Mouse (Mus musculus) right cerebral cortex, postnatal 4 days (tissue): ENCODE data around the gene Srd5a1.
"Not testable (repeated sequence)": the region's sequence is repeated elsewhere in the genome, so short reads cannot be mapped to it uniquely, and the experiment has no call there.

ENCODE experiments used
- DNase-seq: peaks from one replicate; pipeline ENCODE4 v3.0.0-alpha.2; 2022

The Srd5a1 gene

DNA sequence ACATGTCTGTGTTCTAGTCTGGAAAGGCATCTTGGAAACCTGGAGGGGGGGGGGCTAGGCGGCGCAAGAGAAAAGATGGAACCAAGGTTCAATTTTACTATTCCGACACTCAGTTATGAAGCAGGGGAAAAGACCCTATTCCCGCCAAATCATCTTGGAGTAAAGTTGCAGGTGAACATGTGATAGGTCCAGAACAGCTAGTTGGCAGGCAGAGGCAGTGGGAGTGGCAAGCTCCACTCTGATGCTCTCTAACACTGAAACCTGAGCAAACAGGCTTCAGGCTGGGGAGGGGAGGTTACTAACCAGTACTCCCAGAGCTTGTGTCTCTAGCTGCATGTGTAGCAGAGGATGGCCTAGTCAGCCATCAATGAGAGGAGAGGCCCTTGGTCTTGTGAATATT is 45.8 kb downstream of the Srd5a1 start:
- not testable (repeated sequence) for DNase-seq

DNA sequence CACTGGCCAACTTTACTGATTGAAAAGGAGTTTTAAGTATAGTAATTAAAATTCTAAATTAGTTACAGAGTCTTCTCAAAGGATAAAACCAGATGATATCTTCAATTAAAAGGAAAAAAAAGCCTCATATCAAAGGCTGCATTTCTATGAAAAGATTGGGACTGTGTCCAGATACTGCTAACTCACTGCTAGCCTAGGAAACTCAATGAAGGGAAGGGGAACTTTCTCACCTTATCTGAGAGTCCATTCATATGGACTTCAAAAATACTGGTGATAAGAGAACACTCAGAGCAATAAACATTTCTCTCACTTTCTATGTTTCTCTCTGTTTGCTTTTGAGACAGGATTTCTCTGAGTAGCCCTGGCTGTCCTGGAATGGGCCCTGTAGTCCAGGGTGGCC is 46.7 kb downstream of the Srd5a1 start:
- DNase-seq = no peak

DNA sequence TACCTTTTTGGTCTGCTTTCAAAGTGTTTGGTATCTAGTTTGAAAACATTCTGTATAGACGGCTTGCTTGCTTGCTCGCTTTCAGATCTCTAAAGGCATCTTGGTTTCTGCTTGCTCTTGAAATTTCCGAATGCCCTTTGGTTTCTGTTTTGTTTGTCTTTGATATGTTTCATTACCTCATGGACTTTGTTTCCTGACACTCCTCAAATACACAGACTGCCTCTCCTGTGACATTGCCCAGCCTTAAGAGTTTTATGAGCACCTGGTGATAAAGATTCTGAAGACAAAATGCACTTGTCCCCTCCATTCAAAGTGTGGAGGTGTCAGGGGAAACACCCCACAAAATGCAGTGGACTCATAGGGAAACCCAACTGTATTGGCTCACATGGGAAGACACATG is 47.3 kb downstream of the Srd5a1 start:
- no peak for DNase-seq

DNA sequence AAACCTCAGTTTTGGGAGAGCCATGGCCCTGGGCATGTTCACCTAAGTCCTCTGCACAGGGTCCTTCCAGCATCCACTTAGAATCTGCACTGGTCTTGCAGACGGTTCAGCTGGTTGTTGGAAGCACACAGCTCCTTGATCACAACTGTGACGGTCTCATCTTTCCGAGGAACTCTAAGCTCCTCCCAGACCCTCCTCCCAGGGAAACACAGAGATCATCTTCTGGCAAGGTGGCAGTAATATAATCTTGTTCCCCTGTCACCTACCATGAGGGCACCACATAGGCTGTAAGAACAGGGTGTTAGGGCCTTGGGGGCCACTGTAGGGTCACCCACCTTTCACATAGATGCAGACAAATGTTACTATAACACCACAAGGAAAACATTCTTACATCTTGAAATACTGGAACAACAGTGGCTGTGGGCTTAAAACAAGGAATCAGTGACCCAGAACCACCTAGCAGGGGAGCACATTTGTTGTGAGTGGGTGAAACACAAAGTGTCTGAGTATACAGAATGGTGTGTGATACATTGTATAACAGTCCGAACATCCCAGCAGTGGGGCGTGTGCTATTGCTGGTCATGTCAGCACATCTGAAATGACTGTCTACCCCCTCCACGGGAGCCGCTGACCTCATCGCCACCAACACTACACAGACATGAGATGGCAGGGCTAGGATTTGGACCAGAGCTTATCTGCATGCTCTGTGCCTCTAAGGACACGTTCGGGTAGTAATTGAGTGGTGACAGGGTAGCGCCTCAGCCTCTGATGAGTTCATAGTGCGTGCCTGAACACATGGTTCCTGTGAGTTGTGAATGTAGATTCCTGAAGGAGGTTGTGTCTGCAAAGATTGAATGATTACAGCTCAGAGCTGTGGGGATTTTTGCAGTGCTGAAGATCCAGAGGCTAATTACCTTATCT is 48.3 kb downstream of the Srd5a1 start:
- DNase-seq = no peak

DNA sequence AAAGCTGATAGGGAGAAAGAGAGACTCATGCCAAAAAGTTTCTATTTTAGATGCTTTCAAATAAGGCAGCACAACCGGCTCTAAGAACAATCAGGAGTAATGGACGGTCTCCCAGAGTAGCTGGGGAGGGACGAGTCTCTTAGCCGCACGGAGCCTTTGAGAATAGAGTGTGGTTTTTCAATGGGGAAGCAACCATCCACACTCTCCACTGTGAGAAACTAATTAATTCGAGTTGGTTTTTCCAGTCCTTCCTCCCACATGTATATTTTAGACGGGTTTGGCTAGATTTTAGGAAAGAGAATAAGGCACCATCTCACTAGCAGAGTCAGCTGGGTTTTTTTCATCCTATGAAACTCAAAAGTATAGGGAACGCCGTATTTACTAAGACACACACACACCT is 49.2 kb downstream of the Srd5a1 start:
- no peak for DNase-seq

DNA sequence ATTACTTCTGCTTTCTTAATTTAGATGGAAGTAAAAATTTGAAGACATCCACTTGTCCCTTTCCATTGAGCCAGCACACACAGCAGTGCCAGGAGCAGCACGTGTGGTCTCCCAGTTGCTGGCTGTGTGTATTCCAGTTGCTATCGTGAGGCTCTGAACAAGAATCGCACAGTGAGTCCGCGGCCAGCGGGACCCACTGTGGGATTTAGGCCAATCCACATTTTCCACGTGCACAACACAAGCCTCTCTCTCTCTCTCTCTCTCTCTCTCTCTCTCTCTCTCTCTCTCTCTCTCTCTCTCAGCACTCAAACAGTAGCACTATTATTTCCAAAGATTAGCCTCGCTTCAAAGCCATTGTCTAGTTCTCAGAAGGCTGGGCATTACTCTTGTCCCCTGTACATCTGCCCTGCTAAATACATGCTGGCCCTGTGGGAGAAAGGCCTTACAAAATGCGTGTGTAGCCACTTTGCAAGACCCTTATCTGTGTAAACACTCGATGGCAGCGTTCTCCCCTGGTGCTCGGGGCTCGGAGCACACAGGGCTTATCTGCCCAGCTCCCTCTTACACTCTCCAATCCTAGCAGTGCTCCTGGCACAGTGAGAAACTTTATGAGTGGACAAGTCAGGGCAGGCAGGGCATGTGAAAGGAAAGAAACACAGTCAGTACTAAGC is 51.8 kb downstream of the Srd5a1 start:
- DNase-seq = no peak

DNA sequence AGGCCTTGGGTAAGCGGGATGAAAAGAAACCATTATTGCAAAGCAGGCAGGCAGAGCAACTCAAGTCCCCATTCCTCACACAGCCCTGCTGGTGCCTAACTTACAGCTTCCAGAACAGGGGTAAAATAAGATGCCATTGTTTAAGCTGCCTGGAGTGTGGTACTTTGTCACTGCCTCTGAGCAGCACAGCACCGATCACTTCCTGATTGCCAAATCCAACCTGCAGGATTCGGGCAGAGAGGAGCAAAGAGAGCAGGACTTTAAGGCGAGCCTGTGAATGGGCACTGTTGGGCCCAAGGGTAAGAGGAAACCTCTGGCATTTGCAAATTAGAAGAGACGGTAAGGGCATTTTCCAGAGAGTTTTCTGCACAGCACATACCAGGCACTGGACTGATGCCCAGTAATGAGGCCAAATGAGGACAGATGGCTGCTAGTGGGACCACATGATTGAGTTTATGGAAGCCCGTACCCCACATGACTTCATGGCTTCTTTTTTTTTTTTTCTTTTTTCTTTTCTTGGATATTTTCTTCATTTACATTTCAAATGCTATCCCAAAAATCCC is 53.1 kb downstream of the Srd5a1 start:
- no peak for DNase-seq

DNA sequence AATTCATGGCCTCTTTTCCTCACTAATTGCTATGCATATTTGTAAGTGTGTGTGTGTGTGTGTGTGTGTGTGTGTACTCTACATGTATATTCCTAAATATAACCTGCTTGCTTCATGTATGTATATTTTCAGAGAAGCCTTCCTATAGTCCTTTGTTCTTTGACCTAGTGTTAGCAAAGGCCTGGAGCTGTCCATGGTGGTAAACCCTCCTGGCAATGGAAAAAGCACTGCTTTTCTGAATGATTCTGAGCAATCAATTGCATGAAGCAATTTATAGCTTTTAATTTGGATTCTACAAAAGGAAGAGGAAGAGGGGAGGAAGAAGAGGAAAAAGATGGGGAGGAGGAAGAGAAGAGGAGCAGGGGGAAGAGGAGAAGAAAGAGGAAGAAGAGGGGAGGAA is 54.5 kb downstream of the Srd5a1 start:
- DNase-seq = no peak

DNA sequence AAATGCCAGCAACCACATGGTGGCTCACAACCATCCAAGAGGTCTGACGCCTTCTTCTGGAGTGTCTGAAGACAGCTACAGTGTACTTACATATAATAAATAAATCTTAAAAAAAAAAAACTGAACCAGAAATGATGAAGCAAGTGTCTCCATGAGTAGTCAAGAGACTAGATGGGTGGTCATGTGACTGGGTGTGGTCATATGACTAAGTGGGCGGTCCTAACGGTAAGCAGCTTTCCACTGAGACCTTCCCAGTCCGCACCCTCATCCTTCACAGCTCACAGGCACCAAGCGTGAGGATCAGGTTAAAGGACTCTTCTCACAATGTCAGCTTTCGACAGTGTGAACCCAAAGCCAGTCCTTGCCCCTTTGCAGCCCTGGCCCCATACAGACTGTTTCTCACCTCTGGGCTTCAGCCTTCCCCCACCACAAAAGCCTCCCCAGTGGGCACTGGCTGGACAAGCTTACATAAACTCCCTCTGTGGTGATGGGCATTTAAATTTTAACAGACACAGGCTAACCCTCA is 55.2 kb downstream of the Srd5a1 start:
- DNase-seq = no peak

DNA sequence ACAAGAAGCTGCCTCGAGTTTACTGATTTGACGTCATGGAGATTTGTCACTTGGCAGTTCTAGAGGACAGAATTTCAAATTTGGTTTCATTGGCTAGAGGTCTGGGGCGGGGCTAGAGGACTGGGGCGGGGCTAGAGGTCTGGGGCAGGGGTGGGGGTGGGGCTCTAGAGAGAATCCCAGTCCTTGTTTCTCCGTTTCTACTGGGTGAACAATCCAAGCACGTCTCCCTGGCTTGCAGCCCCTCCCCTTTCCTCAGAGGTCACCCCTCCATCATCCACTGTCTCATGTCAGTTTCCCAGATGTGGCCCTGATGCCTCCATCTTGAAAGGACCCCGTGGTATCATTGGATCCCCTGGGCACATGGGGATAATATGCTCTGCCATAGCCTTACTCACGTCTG is 56.2 kb downstream of the Srd5a1 start:
- DNase-seq = no peak

DNA sequence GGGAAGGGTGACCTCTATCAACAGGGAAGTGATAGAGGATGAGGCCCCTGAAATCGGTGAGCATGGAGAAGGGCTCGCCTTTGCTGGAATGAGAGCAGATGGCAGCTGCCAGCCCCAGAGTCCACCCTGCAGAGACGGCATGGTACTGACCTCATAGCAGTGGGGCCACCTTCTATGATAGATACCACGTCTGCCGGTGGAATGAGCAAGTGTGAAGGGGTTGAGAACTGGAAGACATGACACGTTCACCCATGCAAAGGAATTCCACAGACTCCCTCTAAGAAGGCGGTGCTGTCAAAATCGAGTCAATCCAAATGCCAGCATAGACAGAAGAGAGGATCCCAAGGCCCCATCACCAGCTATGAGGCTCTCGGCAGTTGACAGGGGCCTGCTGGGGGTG is 57.0 kb downstream of the Srd5a1 start:
- DNase-seq = no peak

DNA sequence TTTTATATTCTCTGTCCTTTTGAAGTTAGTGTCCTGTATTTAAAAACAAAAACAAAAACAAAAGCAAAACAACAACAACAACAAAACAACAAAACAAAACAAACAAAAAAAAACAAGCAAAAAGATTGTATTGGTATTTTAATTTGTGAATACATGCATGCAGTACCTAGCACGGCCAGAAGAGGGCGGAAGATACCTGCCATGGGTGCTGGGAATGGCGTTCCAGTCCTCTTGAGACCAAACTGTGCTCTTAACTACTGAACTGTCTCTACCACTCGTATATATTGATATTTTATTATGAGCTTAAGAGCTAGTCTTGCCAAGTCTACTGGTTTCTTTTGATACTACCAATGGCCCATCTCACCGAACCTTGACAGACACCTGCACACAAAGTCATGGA is 58.2 kb downstream of the Srd5a1 start:
- DNase-seq = peak; percentile 59

DNA sequence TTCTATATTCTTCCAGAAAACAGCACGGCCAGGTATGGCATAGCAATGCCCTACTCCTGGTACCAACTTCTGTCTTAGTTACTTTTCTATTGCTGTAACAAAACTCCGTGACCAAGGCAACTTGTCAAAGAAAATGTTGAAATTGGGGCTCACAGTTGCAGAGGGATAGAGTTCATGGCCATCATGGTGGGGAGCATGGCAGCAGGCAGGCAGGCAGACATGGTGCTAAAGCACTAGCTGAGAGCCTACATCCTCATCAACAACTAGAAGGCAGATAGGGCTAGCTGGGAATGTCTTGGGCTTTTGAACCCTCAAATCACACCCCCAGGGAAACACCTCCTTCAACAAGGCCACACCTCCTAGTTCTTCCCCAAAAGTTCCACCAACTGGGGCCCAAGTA is 60.4 kb downstream of the Srd5a1 start:
- DNase-seq = no peak

DNA sequence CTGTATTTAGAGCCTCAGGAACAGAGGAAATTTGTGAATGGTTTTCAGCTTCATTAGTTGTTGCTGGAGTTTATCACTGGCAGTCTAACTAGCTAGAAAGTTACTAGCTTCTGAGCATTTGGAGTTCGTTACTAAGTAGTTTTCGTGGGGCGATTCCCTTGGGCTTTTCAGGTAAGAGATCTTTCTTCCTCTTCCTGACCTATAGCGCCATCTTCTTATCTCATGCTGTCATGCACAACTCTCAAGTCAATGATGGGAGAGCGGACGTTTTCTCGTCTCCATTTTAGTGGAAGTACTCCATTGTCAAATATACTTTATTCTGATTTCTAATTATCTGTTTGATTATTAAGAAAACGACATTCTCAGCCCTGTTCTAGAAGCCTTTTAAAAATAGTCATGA is 61.3 kb downstream of the Srd5a1 start:
- DNase-seq = no peak

DNA sequence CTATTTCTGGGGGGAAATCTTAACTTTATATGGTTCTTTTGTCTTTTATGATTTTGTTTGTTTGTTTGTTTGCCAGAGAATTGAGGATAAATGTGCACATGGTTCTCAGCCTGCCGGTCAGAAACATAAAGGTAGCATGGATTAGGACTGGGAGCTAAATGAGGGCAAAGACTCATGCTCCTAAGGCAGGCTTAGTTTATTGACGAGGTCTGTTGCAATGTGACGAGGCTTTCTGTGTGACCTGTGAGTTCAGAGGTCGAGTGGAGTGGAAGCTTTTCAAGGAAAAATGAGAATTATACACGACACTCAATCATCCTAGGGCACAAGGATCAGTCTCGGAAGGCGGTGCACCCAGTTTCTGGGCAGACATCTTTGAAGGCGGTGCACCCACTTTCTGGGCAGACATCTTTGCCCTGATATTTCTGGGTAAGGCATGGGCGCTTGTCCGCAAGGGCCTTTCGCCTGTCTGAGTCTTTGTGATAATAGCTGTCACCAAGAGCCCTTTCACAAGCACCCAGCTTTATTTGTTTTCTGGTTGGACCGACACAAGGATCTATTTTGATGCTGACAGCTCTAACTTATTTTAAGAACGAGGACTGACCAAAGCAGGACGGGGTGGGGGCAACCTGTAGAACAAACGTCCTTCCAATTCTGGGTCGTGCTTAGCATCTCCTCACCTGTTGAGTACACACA is 63.6 kb downstream of the Srd5a1 start:
- DNase-seq = no peak

DNA sequence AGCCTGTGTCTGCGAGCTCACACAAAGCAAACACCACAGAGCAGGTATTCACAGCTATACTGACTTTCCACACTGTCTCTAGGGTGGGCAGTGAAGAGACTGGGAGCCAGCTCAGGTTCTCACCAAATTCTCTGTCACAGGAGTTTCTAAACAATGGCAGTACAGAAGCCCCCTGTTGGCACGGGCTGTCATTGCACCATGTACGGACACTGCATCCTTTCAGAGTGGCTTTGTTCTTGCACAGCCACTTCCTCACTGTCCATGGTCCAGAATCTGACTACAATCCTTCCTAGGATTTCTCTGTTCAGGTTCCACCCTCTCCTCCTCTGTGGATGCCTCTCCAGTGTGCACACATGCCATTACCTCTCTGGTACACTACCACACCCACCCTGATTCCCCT is 66.2 kb downstream of the Srd5a1 start:
- no peak for DNase-seq

DNA sequence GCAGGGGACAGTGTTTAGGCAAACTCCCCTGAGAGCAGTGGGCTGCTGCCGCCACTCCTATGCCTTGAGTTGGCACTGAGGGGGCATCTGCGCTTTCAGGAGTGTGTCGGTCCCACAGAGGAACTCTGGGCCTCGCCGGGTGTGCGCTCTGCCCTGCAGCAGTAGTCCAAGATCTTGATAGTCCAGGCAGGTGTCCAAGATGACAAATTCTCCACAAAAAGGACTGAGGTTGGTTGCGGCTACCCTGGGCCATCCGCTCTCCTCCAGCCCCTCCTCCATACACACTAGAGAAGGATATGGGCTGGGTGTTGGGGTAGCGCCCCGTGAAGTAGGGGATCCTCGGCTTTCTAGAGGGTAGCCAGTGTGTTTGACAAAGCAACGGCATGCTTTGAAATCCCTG is 67.6 kb downstream of the Srd5a1 start:
- no peak for DNase-seq

DNA sequence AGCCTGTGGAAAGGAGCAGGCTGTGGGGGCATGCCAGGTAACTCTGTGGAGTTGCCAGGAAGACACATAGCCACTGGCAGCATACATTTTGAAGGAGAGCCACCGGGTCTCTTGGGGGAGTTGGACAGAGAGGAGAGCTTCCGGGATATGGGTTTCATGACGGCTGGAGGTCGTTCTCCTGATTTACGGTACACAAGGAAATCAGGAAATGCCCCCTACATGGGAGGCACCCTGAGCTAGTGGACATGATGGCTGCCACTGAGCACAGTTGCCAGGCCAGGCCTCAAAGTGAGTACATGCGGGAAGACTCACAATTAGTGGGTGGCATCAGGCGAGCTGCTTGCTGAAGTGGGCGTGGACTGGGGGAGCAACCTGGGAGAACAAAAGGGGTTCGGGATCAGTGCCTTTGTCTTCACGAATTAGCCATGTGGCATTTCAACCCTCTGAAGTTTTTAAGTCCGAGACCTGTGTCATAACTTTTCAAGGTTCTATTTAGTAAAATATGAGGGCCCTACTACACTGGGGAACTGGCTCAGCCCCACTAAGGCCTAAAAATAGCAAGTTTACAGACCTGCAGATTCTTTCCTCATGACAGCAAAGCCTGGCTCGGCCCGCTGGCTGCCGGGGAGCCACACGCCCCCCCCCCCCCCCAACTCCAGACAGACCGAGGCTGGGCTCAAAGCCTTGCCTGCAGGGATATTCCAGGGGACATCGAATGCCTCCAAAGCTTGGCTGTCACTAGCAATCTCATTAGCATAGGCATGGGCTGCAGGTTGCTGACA is 68.5 kb downstream of the Srd5a1 start:
- no peak for DNase-seq

DNA sequence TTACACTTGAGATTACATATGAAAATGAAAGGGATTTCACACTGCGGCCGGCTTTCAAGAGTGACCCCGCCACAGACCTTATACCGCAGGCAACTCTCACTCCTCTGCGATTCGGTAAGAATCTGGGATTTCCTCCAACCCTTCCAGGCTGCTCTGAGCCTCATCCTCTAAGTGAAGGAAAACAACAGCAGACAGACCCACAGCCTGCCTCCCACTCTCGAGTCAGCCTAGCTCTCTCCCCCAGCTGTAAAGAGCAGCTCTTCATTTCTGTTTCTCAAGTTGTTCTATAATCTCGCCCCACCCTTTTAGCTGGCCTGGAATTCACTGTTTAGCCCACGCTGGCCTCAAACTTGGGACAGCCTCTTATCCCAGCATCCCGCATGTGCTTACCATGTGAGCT is 69.5 kb downstream of the Srd5a1 start:
- DNase-seq = no peak

DNA sequence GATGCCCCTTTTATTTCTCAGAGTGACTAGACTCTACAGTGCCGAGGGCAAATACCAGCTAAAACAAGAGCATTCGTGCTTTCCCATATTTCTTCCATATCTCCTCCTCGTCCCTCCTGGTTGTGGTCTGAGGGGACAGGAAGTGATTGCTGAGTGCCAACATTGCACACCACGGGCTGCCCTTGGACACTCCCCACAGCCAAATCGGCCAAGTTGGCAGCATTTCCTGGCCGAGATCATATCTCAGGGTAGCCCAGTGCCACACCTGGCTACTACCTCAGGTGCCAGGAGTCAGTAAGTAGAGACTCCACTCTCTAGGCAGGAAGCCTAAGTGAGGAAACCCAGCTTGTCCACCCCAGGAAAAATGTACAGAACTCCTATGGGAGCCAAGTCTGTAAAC is 70.0 kb downstream of the Srd5a1 start:
- no peak for DNase-seq

DNA sequence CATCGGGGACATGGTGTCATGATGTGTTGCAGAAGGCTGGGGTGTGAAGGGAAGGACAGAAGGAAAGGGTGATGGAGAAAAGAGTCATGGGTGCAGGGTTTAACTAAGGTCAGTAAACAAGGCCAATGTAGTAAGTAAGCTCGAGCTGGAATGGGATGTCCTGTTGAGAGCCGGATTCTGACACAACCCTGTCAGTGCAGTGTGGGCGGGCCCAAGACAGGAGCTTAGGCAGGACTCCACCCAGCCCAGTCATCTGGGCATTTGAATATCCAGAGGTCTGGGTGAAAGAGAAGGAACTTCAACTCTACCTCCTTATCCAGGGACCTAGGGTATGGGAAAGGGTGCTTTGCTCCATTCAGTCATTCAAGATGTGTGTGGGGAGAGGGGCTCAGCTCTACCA is 72.9 kb downstream of the Srd5a1 start:
- no peak for DNase-seq

DNA sequence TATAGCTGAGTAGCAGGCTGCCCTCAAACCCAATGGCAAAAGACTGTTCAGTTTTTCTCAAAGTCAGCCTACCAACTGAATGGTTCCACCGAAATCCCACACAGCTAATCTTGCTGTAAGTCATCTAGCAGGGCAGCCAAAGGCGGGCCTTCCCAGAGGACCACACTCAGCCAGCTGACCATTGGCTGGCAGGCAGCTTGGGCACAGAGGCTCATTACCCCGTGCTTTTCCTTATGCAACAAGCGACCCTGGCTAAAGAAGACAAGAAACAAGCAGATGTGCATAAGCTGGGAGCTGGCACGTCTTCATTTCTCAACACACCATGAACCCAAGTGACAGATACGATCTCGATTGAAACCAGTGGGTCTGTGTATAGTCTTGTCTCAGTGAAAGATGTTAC is 73.9 kb downstream of the Srd5a1 start:
- DNase-seq = no peak

DNA sequence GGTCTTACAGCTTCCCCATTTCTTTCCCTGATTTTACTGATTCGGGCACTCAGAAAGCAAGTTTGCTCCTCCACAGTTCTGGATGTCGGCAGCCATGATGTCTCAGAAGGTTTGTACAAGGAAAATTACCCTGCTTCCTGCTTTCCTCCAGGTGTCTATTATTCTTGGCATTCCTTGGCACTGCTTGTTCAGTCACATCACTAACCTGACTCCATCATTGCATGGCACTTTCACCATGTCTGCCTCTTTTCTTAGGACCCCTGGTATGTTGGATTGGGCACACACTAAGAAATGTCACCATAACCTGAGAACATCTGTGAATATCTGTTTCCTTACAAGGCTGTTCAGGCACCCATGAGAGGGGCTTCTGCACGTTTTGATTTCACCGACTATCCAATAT is 75.2 kb downstream of the Srd5a1 start:
- no peak for DNase-seq
